Mouse (Mus musculus): ENCODE results near the gene Dennd1c.

Dennd1c gene

GRCm38 (mm10) chr17:57048816-57049215, 29.5 kb downstream of the Dennd1c start:
- DNase-seq (ENCODE audit: low read depth, low spot score) = no peak

GRCm38 (mm10) chr17:57047406-57047805, 30.9 kb downstream of the Dennd1c start:
- peak; percentile 99 for DNase-seq (ENCODE audit: low read depth, low spot score)

DNA sequence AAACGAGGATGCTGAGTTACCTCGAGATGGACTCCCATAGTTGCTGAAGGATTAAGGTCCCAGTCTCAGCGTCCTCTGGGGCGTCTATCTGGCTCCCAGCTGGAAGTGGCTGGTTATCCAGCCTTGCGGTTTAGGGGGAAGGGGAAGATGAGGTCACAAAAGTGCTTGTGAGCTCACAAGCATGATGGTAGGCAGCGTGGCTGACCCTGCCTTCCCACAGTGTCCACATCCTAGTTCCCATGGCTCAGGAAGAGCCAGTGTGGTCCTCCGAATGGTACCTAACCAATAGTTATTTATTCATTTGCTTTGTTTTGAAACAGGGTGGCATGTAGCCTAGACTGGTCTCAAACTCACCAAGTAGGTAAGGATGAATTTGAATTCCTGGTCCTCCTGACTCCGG, 36.8 kb downstream of the Dennd1c start, which contains the start of gene Slc25a41:
Gene Slc25a41, minus strand, starts transcription at position 101 of the 400 bp plus-strand sequence.
- DNase-seq (ENCODE audit: low read depth, low spot score) = no peak

DNA sequence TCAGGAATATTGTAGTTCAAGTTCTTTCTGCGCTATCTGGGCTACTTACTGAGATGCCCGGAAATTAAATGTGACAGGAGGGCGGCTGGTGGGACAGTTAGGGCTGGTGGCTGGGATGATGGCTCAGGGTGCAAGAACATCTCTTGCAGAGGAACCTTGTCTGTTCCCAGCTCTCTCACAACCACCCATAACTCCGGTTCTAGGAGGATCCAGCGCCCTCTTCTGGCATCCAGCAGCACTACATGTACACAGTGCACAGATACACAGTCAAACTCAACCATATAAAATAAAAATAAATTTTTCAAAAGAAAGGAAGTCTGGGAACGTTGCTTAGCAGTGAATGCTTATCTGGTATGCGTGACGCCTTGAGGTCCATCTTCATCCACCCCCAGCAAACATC, 39.3 kb downstream of the Dennd1c start:
- peak; percentile 77 for DNase-seq (ENCODE audit: low read depth, low spot score)

- DNase-seq (ENCODE audit: low read depth, low spot score) = no peak
Observed at GRCm38 (mm10) chr17:57032854-57033253, 45.5 kb downstream of the Dennd1c start.

- DNase-seq (ENCODE audit: low read depth, low spot score) = peak; percentile 100
Observed at GRCm38 (mm10) chr17:57031661-57032420, 46.5 kb downstream of the Dennd1c start.

DNA sequence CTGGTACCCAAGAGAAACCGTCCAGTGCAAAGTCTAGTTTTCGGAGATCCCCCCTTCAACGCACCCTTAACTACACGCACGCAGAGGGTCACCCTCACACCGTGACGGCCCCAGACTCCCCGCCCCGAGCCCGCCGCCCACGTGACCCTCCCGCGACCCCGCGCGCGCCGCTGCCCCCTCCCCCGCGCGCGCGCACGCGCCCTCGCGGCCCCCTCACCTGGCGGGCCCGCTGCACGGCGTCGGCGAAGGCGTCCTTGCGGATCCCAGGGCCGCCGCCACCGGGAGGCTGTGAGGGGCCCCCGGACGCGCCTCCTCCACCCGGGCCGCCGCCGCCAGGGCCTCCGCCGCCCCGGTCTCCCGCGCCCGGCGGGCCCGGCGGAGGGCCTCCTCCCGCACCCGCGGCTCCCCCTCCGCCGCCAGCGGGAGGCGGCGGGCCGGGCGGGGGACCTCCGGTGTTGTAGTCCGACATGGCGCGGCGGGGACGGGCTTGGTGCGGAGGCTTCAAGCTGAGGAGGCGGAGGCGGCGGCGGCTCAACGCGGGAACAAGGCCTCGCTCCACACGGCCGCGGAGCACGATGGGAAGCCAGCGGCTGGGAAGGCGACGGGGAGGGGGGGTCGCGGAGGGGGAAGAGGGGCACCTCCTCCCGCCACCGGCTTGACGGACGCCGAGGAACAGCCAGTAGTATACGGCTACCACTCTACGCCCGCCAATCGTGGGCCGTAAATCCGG, 47.2 kb downstream of the Dennd1c start, which contains the start of gene Khsrp:
Gene Khsrp, minus strand, starts transcription at position 592 of the 730 bp plus-strand sequence.
- DNase-seq (ENCODE audit: low read depth, low spot score) = peak; percentile 46

GRCm38 (mm10) chr17:57029691-57030090, 48.6 kb downstream of the Dennd1c start:
- DNase-seq (ENCODE audit: low read depth, low spot score) = peak; percentile 68

- no peak for DNase-seq (ENCODE audit: low read depth, low spot score)
Observed at GRCm38 (mm10) chr17:57027471-57027870, 50.8 kb downstream of the Dennd1c start.

DNA sequence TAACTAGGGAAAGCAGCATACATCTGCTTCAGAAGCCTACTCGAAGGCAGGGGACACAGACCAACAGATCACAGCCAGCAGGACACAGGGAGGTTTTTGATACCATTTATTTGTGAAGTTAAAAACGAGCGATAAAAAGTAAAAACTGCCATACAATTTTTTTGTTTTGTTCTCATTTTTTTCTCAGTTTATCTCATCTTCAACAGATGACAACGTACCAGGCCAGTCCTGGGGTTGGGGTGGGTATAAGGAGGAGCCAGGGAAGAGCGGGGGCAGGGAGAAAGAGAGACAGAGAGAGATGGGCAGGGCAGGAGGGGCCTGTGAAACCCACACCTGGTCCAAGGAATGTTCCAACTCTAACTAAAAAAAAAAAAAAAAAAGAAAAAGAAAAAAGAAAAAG, 57.4 kb downstream of the Dennd1c start:
- DNase-seq (ENCODE audit: low read depth, low spot score) = no peak

DNA sequence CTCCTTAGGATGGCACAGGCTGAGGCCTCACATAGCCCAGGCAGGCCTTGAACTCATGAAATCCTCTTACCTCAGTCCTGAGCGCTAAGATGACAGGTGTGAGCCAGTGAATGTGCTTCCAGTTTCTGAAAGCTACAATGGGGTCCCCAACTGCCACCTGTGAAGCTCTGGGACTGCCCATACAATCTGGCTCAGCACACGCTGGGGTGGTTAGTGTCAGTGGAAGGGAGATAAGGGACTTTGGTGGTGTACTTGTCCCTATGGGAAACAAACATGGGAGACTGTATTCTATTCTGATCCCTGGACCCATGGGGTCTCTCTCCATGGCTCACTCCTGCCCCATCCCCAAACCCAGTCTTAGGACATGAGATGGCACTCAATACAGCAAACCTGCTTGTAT, 58.6 kb downstream of the Dennd1c start:
- no peak for DNase-seq (ENCODE audit: low read depth, low spot score)
